Mouse (Mus musculus) heart, embryonic 16.5 days (tissue): Measurements from ENCODE around the gene Ankrd11. TPM values are rescaled to one million over a fixed set of nuclear protein-coding genes. Genes with fewer than 3 reads are reported as not detected.

Experiments used
- ATAC-seq: fragments of 200-750 bp; cut with Nextera tagmentation; replicated peaks from 2 replicates; pipeline ENCODE4 v1.8.0; 2017; ENCODE audit warnings: moderate number of reproducible peaks; ENCODE audit not compliant: insufficient read depth, low FRiP score; ENCODE audit errors: extremely low read depth
- H3K27ac ChIP-seq: fragments of 300-500 bp; sonication (generic); 2 replicates; pipeline ENCODE4 v1.5.1; 2014; ENCODE audit warnings: mild to moderate bottlenecking, low read length, control low read depth, moderate library complexity
- H3K27me3 ChIP-seq: fragments of 300-500 bp; sonication (generic); 2 replicates; pipeline ENCODE4 v1.6.1; 2014; ENCODE audit warnings: low read length, mixed read lengths; ENCODE audit not compliant: control insufficient read depth, insufficient read depth
- H3K36me3 ChIP-seq: fragments of 300-500 bp; sonication (generic); 2 replicates; pipeline ENCODE4 v1.6.1; 2014; ENCODE audit not compliant: control insufficient read depth, insufficient read depth
- H3K4me1 ChIP-seq: fragments of 300-500 bp; sonication (generic); 2 replicates; pipeline ENCODE4 v1.6.1; 2014; ENCODE audit warnings: low read length, mixed read lengths; ENCODE audit not compliant: control insufficient read depth, insufficient read depth
- H3K4me2 ChIP-seq: fragments of 300-500 bp; sonication (generic); 2 replicates; pipeline ENCODE4 v1.6.1; 2014; ENCODE audit warnings: low read depth, mild to moderate bottlenecking, control low read depth, low read length
- H3K4me3 ChIP-seq: fragments of 300-500 bp; sonication (generic); 2 replicates; pipeline ENCODE4 v1.5.1; 2014; ENCODE audit warnings: mild to moderate bottlenecking, control low read depth, low read length
- H3K9ac ChIP-seq: fragments of 300-500 bp; sonication (generic); 2 replicates; pipeline ENCODE4 v1.6.1; 2014; ENCODE audit warnings: low read length, control low read depth
- H3K9me3 ChIP-seq: fragments of 300-500 bp; sonication (generic); replicated peaks from 2 replicates; pipeline ENCODE4 v1.6.1; 2016; ENCODE audit warnings: low read length; ENCODE audit not compliant: control insufficient read depth
- WGBS: fragments of 180-500 bp; shearing (Covaris S2); extraction: QIAGEN DNeasy Blood & Tissue Kit; methylation state at CpG from one replicate; pipeline ENCODE4 v1.1.7; 2014; 5-methylcytosine and 5-hydroxymethylcytosine counted together
- polyA plus RNA-seq: library from polyadenylated mRNA; unstranded; fragments of >200 nt; fragmentation: Nextera tagmentation; extraction: Ambion mirVana; gene quantifications from 2 replicates; pipeline ENCODE4 v1.2.1, GENCODE M21; 2015

Ankrd11 gene
- polyA plus RNA-seq, 1 experiment from 2014 or later, result 17.6 TPM

- Histone ChIP-seq H3K36me3 (0 out of 2 replicates have a peak, but pooled peaks cover 4% of the 10 kb centered on the region), H3K27me3 (no peaks in the 10 kb centered on the region), H3K4me3 (no peak overlapping the region), H3K9ac (no peak overlapping the region), H3K27ac (peak overlapping the region; percentile 38; the same call in 1 of the 2 replicates), H3K9me3 (no peaks in the 10 kb centered on the region), H3K4me1 (peaks cover 41% of the 10 kb centered on the region), H3K4me2 (no peak overlapping the region)
- no peak for ATAC-seq
- 78% methylated on average over 1 of the region's 1 CpGs for WGBS
Measured at GRCm38 (mm10) chr8:123021259-123021658, 20.8 kb downstream of the Ankrd11 start.

DNA sequence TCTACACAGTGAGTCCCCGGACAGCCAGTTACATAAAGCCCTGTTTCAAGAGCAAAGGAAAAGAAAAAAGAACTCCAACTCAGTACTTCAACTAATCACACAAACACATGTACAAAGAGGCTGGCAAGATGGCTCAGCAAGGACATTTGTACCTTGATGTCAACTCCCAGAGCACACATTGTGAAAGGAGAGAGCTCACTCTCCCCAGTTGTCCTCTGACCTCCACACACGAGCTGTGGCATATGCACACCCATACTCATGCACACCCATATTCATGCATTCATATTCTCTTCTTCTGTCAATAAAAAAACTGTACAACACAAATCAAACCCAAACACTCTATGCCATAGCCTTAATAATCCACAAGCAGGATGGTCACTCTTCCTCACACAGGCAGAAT lies 21.2 kb downstream of the Ankrd11 start:
- Histone ChIP-seq H3K4me2 (no peak overlapping the region), H3K9ac (no peak overlapping the region), H3K27me3 (no peaks in the 10 kb centered on the region), H3K36me3 (0 out of 2 replicates have a peak, but pooled peaks cover 4% of the 10 kb centered on the region), H3K4me1 (peaks cover 41% of the 10 kb centered on the region), H3K9me3 (no peaks in the 10 kb centered on the region), H3K4me3 (no peak overlapping the region), H3K27ac (peak overlapping the region; percentile 38; the same call in 1 of the 2 replicates)
- no peak for ATAC-seq
- 63% methylated on average over 2 of the region's 2 CpGs for WGBS

- Histone ChIP-seq H3K4me2 (no peak overlapping the region), H3K27ac (no peak overlapping the region), H3K9me3 (no peaks in the 10 kb centered on the region), H3K27me3 (no peaks in the 10 kb centered on the region), H3K9ac (no peak overlapping the region), H3K36me3 (0 out of 2 replicates have a peak, but pooled peaks cover 4% of the 10 kb centered on the region), H3K4me3 (no peak overlapping the region), H3K4me1 (peaks cover 39% of the 10 kb centered on the region)
- WGBS, result 65% methylated on average over 2 of the region's 2 CpGs
- ATAC-seq, result no peak
Measured at GRCm38 (mm10) chr8:123020084-123020483, 22.0 kb downstream of the Ankrd11 start.

DNA sequence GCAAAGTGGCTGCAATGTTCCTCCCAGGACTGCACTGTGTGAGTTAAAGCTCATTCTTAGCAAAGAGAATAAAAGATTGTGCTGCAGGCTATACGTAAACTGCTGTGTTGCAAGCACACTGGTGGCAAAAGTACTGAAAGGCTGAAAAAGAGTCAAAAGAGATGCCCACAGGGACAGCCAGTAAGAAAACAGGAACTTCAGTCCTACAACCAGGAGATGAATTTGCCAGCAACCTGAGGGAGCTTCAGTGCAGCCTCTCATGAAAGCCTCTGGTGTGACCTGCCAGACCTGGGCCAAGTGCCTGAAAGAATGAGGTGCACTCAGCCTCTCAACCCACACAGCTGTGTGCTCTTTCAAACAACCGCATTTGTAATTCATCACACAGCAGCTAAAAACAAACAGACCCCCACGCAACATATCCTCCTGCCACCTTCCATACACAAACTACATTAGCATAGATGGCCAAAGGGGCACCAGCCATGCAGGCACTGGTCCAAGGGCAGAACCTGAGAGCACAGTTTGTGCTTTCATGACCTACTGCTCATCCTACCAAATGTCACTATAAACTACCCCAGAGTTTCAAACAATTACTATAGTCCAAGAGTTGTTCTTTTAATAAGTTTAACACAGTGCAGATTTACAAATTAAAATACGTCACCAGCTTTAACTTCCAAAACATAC lies 23.5 kb downstream of the Ankrd11 start:
- H3K36me3 ChIP-seq, result 0 out of 2 replicates have a peak, but pooled peaks cover 4% of the 10 kb centered on the region
- no peak overlapping the region for H3K27ac ChIP-seq
- peaks cover 48% of the 10 kb centered on the region for H3K4me1 ChIP-seq
- H3K27me3 ChIP-seq, result no peaks in the 10 kb centered on the region
- 69% methylated on average over 4 of the region's 4 CpGs for WGBS
- H3K9ac ChIP-seq, result no peak overlapping the region
- H3K9me3 ChIP-seq, result no peaks in the 10 kb centered on the region
- no peak overlapping the region for H3K4me3 ChIP-seq
- no peak for ATAC-seq
- H3K4me2 ChIP-seq, result no peak overlapping the region

DNA sequence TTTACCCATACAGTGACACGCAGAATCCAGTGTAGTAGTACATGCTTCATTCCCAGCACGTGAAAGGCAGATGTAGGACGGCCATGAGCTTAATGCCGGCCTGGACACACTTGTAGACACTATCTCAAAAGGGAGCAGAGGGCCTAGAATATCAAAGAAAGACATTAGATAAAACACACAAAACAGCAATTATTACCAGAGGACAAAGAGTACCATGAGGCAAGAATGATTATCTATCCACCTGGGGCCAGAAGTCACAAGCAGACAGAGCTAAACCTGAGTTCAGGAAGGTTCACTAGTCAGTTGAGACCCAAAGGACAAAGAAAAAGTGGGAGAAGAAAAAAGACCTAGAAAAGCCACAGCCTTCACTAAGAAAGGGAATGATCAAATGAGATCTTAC lies 24.9 kb downstream of the Ankrd11 start:
- Histone ChIP-seq H3K4me1 (peaks cover 43% of the 10 kb centered on the region), H3K27ac (no peak overlapping the region), H3K4me3 (no peak overlapping the region), H3K9ac (no peak overlapping the region), H3K4me2 (no peak overlapping the region), H3K27me3 (no peaks in the 10 kb centered on the region), H3K9me3 (no peaks in the 10 kb centered on the region), H3K36me3 (0 out of 2 replicates have a peak, but pooled peaks cover 5% of the 10 kb centered on the region)
- no peak for ATAC-seq
- 73% methylated on average over 4 of the region's 4 CpGs for WGBS

DNA sequence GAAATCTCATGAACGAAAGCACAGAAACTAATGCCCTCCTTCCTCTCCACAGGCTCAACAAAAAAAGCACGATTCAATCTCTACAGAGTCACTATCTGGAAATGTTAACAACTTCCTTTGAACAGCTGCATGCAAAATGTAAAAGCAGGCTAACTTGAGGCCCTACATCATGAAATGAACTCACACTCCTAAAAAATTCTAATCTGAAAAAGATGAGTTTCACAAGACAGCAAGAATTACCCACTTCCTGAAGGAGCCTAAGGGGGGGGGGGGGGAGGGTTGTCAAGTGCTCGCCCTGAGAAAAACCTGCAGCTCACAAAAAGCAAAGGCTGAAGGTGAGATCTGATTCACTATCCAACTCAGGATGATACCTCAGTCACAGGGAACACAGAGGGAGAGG lies 27.0 kb downstream of the Ankrd11 start:
- Histone ChIP-seq H3K36me3 (0 out of 2 replicates have a peak, but pooled peaks cover 5% of the 10 kb centered on the region), H3K4me1 (peaks cover 26% of the 10 kb centered on the region), H3K4me3 (no peak overlapping the region), H3K9ac (no peak overlapping the region), H3K9me3 (no peaks in the 10 kb centered on the region), H3K27me3 (no peaks in the 10 kb centered on the region), H3K27ac (no peak overlapping the region), H3K4me2 (no peak overlapping the region)
- 38% methylated on average over 3 of the region's 3 CpGs for WGBS
- ATAC-seq, result no peak; the same call in 1 of the 2 replicates

- H3K9ac ChIP-seq, result no peak overlapping the region
- no peak overlapping the region for H3K4me3 ChIP-seq
- peaks cover 25% of the 10 kb centered on the region for H3K4me1 ChIP-seq
Measured at GRCm38 (mm10) chr8:123014429-123014828, 27.6 kb downstream of the Ankrd11 start.

DNA sequence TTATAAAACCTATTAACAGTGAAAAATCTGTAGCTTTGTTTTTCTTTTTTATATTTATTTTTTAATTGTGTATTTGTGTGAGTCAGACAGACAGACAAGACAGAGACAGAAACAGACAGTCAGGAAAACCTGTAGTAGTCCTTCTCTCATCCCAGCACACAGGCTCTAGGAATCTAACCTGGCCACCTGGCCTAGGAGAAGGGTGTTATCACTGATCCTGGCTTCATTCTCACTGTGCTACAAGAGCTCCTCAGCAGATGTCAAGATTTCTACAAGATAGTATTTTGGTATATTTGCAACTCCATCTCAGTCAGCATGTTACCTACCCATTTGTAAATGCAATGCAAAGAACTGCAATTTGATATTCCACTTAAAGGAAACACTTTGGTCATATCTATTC lies 30.8 kb downstream of the Ankrd11 start:
- no peak for ATAC-seq
- no peaks in the 10 kb centered on the region for H3K9me3 ChIP-seq
- H3K36me3 ChIP-seq, result 0 out of 2 replicates have a peak, but pooled peaks cover 2% of the 10 kb centered on the region
- no peak overlapping the region for H3K27ac ChIP-seq
- H3K27me3 ChIP-seq, result no peaks in the 10 kb centered on the region
- peaks cover 25% of the 10 kb centered on the region for H3K4me1 ChIP-seq
- no peak overlapping the region for H3K4me2 ChIP-seq
- H3K4me3 ChIP-seq, result no peak overlapping the region
- no peak overlapping the region for H3K9ac ChIP-seq

More at GRCm38 (mm10) chr8:123014429-123014828, 27.6 kb downstream of the Ankrd11 start:
- Histone ChIP-seq H3K9me3 (no peaks in the 10 kb centered on the region), H3K27ac (no peak overlapping the region), H3K27me3 (no peaks in the 10 kb centered on the region), H3K4me2 (no peak overlapping the region), H3K36me3 (0 out of 2 replicates have a peak, but pooled peaks cover 5% of the 10 kb centered on the region)
- ATAC-seq, result no peak
- 69% methylated on average over 7 of the region's 7 CpGs for WGBS

DNA sequence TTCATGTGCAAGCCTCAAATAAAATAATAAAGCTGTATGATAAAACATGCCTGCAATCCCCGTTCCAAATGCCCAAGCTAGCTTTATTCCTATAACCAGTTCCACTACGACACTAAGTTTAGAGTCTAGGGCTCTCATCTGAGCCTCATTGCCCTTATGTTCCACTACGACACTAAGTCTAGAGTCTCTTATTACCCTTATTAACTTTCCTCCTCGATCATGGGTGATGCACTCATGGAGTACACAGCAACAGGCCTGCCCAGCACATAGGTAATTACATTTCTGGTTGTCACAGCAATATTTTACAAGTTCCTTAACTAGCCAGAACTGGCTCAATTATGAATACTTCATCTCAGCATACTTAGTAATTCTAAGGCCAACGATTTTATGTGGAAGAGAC lies 36.3 kb downstream of the Ankrd11 start:
- H3K36me3 ChIP-seq, result no peaks in the 10 kb centered on the region
- 73% methylated on average over 5 of the region's 5 CpGs for WGBS
- no peak overlapping the region for H3K4me3 ChIP-seq
- H3K4me1 ChIP-seq, result peaks cover 47% of the 10 kb centered on the region
- ATAC-seq, result no peak
- H3K27ac ChIP-seq, result no peak overlapping the region
- no peak overlapping the region for H3K4me2 ChIP-seq
- 0 out of 2 replicates have a peak overlapping the region, but pooled peaks have one; percentile 7 for H3K9ac ChIP-seq
- H3K27me3 ChIP-seq, result no peaks in the 10 kb centered on the region
- no peaks in the 10 kb centered on the region for H3K9me3 ChIP-seq
